Mouse (Mus musculus): ENCODE data around the gene Dusp3. TPM values are rescaled to one million over a fixed set of nuclear protein-coding genes. Genes with fewer than 3 reads are reported as not detected.

Gene Dusp3
- total and polyA plus RNA-seq, 3 experiments = 18.4 to 35.5 (median 29.8) TPM

- H3K27me3 ChIP-seq (ENCODE audit: control insufficient read depth in 1 of 2, insufficient read depth in 2 of 2, low read length in 2 of 2) = no peaks in the 10 kb centered on the region
- no peak overlapping the region for H3K27ac ChIP-seq (ENCODE audit: control insufficient read depth, low read depth, low read length)
- no peaks in the 10 kb centered on the region for H3K36me3 ChIP-seq (ENCODE audit: control insufficient read depth in 1 of 2, insufficient read depth in 2 of 2, low read length in 2 of 2)
- no peaks in the 10 kb centered on the region for H3K4me1 ChIP-seq (ENCODE audit: control insufficient read depth in 1 of 2, insufficient read depth in 2 of 2, low read length in 2 of 2)
- no peak overlapping the region for H3K4me3 ChIP-seq (ENCODE audit: control insufficient read depth in 1 of 2, insufficient read depth in 1 of 2, low read depth in 2 of 2, low read length in 2 of 2)
- H3K9me3 ChIP-seq (replicated peaks; ENCODE audit: insufficient read depth, low read length) = no peaks in the 10 kb centered on the region
- no peaks in the 10 kb centered on the region for H3K79me2 ChIP-seq (ENCODE audit: control insufficient read depth, insufficient read depth, low read length, poor library complexity)
- H3K9ac ChIP-seq (ENCODE audit: control insufficient read depth, low read depth, low read length, poor library complexity, severe bottlenecking) = no peak overlapping the region
- peak; percentile 52 for DNase-seq (ENCODE audit: low read depth, low spot score)
- TF ChIP-seq ZC3H11A (IDR thresholded peaks at IDR 0.05; ENCODE audit: low read depth, low read length) (0 out of 2 replicates have a peak, but pooled peaks have one; percentile 5), CTCF (IDR thresholded peaks at IDR 0.05 in 2 of 3, conservative IDR thresholded peaks at IDR 0.05 in 1 of 3; ENCODE audit: control insufficient read depth in 1 of 3, insufficient read depth in 1 of 3, low read depth in 2 of 3, low read length in 3 of 3, poor library complexity in 1 of 3, severe bottlenecking in 1 of 3) (peak; percentile 70 to 74 (median 72)), RAD21 (IDR thresholded peaks at IDR 0.05; ENCODE audit: low read depth, low read length) (peak; percentile 40), SMC3 (IDR thresholded peaks at IDR 0.05; ENCODE audit: low read depth, low read length) (peak; percentile 42), MXI1 (IDR thresholded peaks at IDR 0.05; ENCODE audit: low read depth, low read length) (no peak), USF2 (IDR thresholded peaks at IDR 0.05; ENCODE audit: borderline replicate concordance in 1 of 2, insufficient read depth in 1 of 2, low read depth in 1 of 2, low read length in 2 of 2) (no peak), POLR2AphosphoS5 (IDR thresholded peaks at IDR 0.05; ENCODE audit: borderline replicate concordance, low read depth, low read length) (no peak)
These were observed 17.4 kb upstream of the Dusp3 start for GRCm38 (mm10) chr11:102004251-102004650.

GRCm38 (mm10) chr11:101999466-101999865 lies 12.7 kb upstream of the Dusp3 start:
- Histone ChIP-seq H3K36me3 (ENCODE audit: control insufficient read depth in 1 of 2, insufficient read depth in 2 of 2, low read length in 2 of 2) (no peaks in the 10 kb centered on the region), H3K27me3 (ENCODE audit: control insufficient read depth in 1 of 2, insufficient read depth in 2 of 2, low read length in 2 of 2) (no peaks in the 10 kb centered on the region), H3K9me3 (replicated peaks; ENCODE audit: insufficient read depth, low read length) (no peaks in the 10 kb centered on the region), H3K27ac (ENCODE audit: control insufficient read depth, low read depth, low read length) (no peak overlapping the region), H3K4me3 (ENCODE audit: control insufficient read depth in 1 of 2, insufficient read depth in 1 of 2, low read depth in 2 of 2, low read length in 2 of 2) (no peak overlapping the region), H3K79me2 (ENCODE audit: control insufficient read depth, insufficient read depth, low read length, poor library complexity) (no peaks in the 10 kb centered on the region), H3K4me1 (ENCODE audit: control insufficient read depth in 1 of 2, insufficient read depth in 2 of 2, low read length in 2 of 2) (no peaks in the 10 kb centered on the region), H3K9ac (ENCODE audit: control insufficient read depth, low read depth, low read length, poor library complexity, severe bottlenecking) (no peak overlapping the region)
- no peak for DNase-seq (ENCODE audit: low read depth, low spot score)
- no peak for TF ChIP-seq MAX (IDR thresholded peaks at IDR 0.05; ENCODE audit: low read length)

GRCm38 (mm10) chr11:101998258-101998657 lies 11.4 kb upstream of the Dusp3 start:
- H3K36me3 ChIP-seq (ENCODE audit: control insufficient read depth in 1 of 2, insufficient read depth in 2 of 2, low read length in 2 of 2) = peaks cover 0 to 6% of the 10 kb centered on the region in 2 experiments; a peak in 2 of 4 replicates
- H3K4me1 ChIP-seq (ENCODE audit: control insufficient read depth in 1 of 2, insufficient read depth in 2 of 2, low read length in 2 of 2) = peaks cover 5 to 7% of the 10 kb centered on the region in 2 experiments; a peak in 3 of 4 replicates
- H3K27ac ChIP-seq (ENCODE audit: control insufficient read depth, low read depth, low read length) = no peak overlapping the region
- H3K4me3 ChIP-seq (ENCODE audit: control insufficient read depth in 1 of 2, insufficient read depth in 1 of 2, low read depth in 2 of 2, low read length in 2 of 2) = no peak overlapping the region
- H3K9me3 ChIP-seq (replicated peaks; ENCODE audit: insufficient read depth, low read length) = no peaks in the 10 kb centered on the region
- no peaks in the 10 kb centered on the region for H3K79me2 ChIP-seq (ENCODE audit: control insufficient read depth, insufficient read depth, low read length, poor library complexity)
- peak; percentile 17 for DNase-seq (ENCODE audit: low read depth, low spot score)
- no peaks in the 10 kb centered on the region for H3K27me3 ChIP-seq (ENCODE audit: control insufficient read depth in 1 of 2, insufficient read depth in 2 of 2, low read length in 2 of 2)
- TF ChIP-seq MAFK (IDR thresholded peaks at IDR 0.05; ENCODE audit: borderline replicate concordance, low read depth, low read length) = no peak
- 0 out of 2 replicates have a peak, but pooled peaks have one; percentile 18 for TF ChIP-seq ZNF384 (IDR thresholded peaks at IDR 0.05; ENCODE audit: low read depth, low read length)
- no peak for TF ChIP-seq CHD1 (IDR thresholded peaks at IDR 0.05; ENCODE audit: low read depth, low read length)
- peak; percentile 67 for TF ChIP-seq TBP (IDR thresholded peaks at IDR 0.05; ENCODE audit: low read depth, low read length)
- no peak overlapping the region for H3K9ac ChIP-seq (ENCODE audit: control insufficient read depth, low read depth, low read length, poor library complexity, severe bottlenecking)

Measured in MEL (cell line).